Mouse (Mus musculus) ES-Bruce4 (cell line): Measurements from ENCODE around the gene Ywhab. TPM values are rescaled to one million over a fixed set of nuclear protein-coding genes. Genes with fewer than 3 reads are reported as not detected.

Source experiments
- H3K27ac ChIP-seq: 2 replicates; pipeline ENCODE4 v1.5.1; 2012; ENCODE audit warnings: low read length, inconsistent platforms; ENCODE audit not compliant: insufficient read depth
- H3K27me3 ChIP-seq: 2 replicates; pipeline ENCODE4 v1.6.1; 2012; ENCODE audit warnings: mild to moderate bottlenecking, low read length, inconsistent platforms; ENCODE audit not compliant: control insufficient read depth, poor library complexity, insufficient read depth, severe bottlenecking
- H3K36me3 ChIP-seq: 2 replicates; pipeline ENCODE4 v1.6.1; 2012; ENCODE audit warnings: inconsistent platforms, mild to moderate bottlenecking, low read length, moderate library complexity; ENCODE audit not compliant: control insufficient read depth, poor library complexity, insufficient read depth, severe bottlenecking
- H3K4me1 ChIP-seq: one replicate; pipeline ENCODE4 v1.8.1; 2011; ENCODE audit warnings: low read length; ENCODE audit not compliant: control insufficient read depth, insufficient read depth
- H3K4me3 ChIP-seq: 2 replicates; pipeline ENCODE4 v1.5.1; 2011; ENCODE audit warnings: low read depth, mild to moderate bottlenecking, low read length
- H3K9ac ChIP-seq: 2 replicates; pipeline ENCODE4 v1.6.1; 2012; ENCODE audit warnings: low read depth, mild to moderate bottlenecking, inconsistent platforms; ENCODE audit not compliant: poor library complexity, severe bottlenecking
- H3K9me3 ChIP-seq: replicated peaks from 2 replicates; pipeline ENCODE4 v1.6.1; 2012; ENCODE audit warnings: mild to moderate bottlenecking, low read length, inconsistent platforms; ENCODE audit not compliant: control insufficient read depth, poor library complexity, insufficient read depth, severe bottlenecking
- CTCF ChIP-seq: IDR thresholded peaks from one replicate; pipeline ENCODE4 v1.8.1; 2011; ENCODE audit warnings: low read depth, low read length
- EP300 ChIP-seq: IDR thresholded peaks from 2 replicates; pipeline ENCODE4 v1.6.1; 2011; ENCODE audit warnings: low read depth, low read length; ENCODE audit not compliant: insufficient read depth
- POLR2A ChIP-seq: IDR thresholded peaks from one replicate; pipeline ENCODE4 v1.8.1; 2011; ENCODE audit warnings: low read length; ENCODE audit not compliant: insufficient read depth
- polyA plus RNA-seq: library from polyadenylated mRNA; stranded (reverse); fragments of >200 nt; gene quantifications from 2 replicates; pipeline ENCODE4 v1.2.4, GENCODE M21; 2011; ENCODE audit warnings: low read depth; ENCODE audit not compliant: missing spikeins, insufficient read depth, insufficient read length

Gene Ywhab
- polyA plus RNA-seq, 1 experiment, result 137 TPM

- Histone ChIP-seq H3K9ac (no peak overlapping the region), H3K27me3 (no peaks in the 10 kb centered on the region), H3K9me3 (no peaks in the 10 kb centered on the region), H3K36me3 (no peaks in the 10 kb centered on the region), H3K4me3 (no peak overlapping the region), H3K4me1 (no peaks in the 10 kb centered on the region), H3K27ac (no peak overlapping the region)
- TF ChIP-seq EP300 (no peak), POLR2A (no peak), CTCF (no peak)
Observed at GRCm38 (mm10) chr2:163992871-163993270, 1.9 kb upstream of the Ywhab start.

GRCm38 (mm10) chr2:163994977-163995862, 460 bp downstream of the Ywhab start:
- Histone ChIP-seq H3K36me3 (no peaks in the 10 kb centered on the region), H3K9me3 (no peaks in the 10 kb centered on the region), H3K4me1 (no peaks in the 10 kb centered on the region), H3K27ac (peak overlapping the region; percentile 79), H3K4me3 (peak overlapping the region; percentile 92), H3K9ac (peak overlapping the region; percentile 89), H3K27me3 (no peaks in the 10 kb centered on the region)
- TF ChIP-seq EP300, result no peak
- TF ChIP-seq CTCF, result no peak
- no peak for TF ChIP-seq POLR2A

GRCm38 (mm10) chr2:163996275-163996674, 1.5 kb downstream of the Ywhab start:
- no peak overlapping the region for H3K27ac ChIP-seq
- no peaks in the 10 kb centered on the region for H3K36me3 ChIP-seq
- H3K27me3 ChIP-seq, result no peaks in the 10 kb centered on the region
- peak overlapping the region; percentile 89 for H3K9ac ChIP-seq
- H3K9me3 ChIP-seq, result no peaks in the 10 kb centered on the region
- TF ChIP-seq CTCF (no peak), EP300 (no peak), POLR2A (no peak)
- peak overlapping the region; percentile 66 for H3K4me3 ChIP-seq
- H3K4me1 ChIP-seq, result no peaks in the 10 kb centered on the region

- no peak overlapping the region for H3K4me3 ChIP-seq
- no peaks in the 10 kb centered on the region for H3K4me1 ChIP-seq
- no peak overlapping the region for H3K9ac ChIP-seq
- no peaks in the 10 kb centered on the region for H3K9me3 ChIP-seq
- no peaks in the 10 kb centered on the region for H3K27me3 ChIP-seq
- no peaks in the 10 kb centered on the region for H3K36me3 ChIP-seq
- no peak overlapping the region for H3K27ac ChIP-seq
- TF ChIP-seq CTCF (no peak), EP300 (no peak), POLR2A (no peak)
Observed at GRCm38 (mm10) chr2:163996899-163997298, 2.1 kb downstream of the Ywhab start.

GRCm38 (mm10) chr2:163998981-163999380, 4.2 kb downstream of the Ywhab start:
- Histone ChIP-seq H3K9me3 (no peaks in the 10 kb centered on the region), H3K4me1 (no peaks in the 10 kb centered on the region), H3K36me3 (no peaks in the 10 kb centered on the region), H3K27me3 (no peaks in the 10 kb centered on the region), H3K4me3 (no peak overlapping the region), H3K27ac (no peak overlapping the region), H3K9ac (no peak overlapping the region)
- TF ChIP-seq EP300 (no peak), CTCF (no peak), POLR2A (no peak)

GRCm38 (mm10) chr2:164002637-164003036, 7.9 kb downstream of the Ywhab start:
- H3K9ac ChIP-seq, result no peak overlapping the region
- no peaks in the 10 kb centered on the region for H3K9me3 ChIP-seq
- no peak overlapping the region for H3K27ac ChIP-seq
- no peaks in the 10 kb centered on the region for H3K27me3 ChIP-seq
- H3K4me3 ChIP-seq, result no peak overlapping the region
- no peaks in the 10 kb centered on the region for H3K36me3 ChIP-seq
- no peaks in the 10 kb centered on the region for H3K4me1 ChIP-seq
- no peak for TF ChIP-seq EP300
- no peak for TF ChIP-seq CTCF
